ENCODE assay signal across 10 mouse cellular contexts in genomic region chr17:80887021-80887748, GRCm38 (mm10). TPM values are rescaled to one million over a fixed set of nuclear protein-coding genes. Genes with fewer than 3 reads are reported as not detected.
A peak's percentile ranks its signal among the peaks of the same experiment; 100 is the strongest.
DNase-seq lines count a peak whose midpoint lies in the region; ATAC-seq lines count a peak whose summit lies in the region.
"Had no signal": no experiment of that assay in that cellular context is flagged by ENCODE, and none has a peak within 500 bp of the region (broad histone marks: within the 10 kb centered on the region; RNA-seq: fewer than 3 reads in every experiment).

No protein-coding gene starts in this region.

- peak; percentile 29; the same call in 1 of the 2 replicates for ATAC-seq in kidney, embryonic 15.5 days (replicated peaks; ENCODE audit: low FRiP score)
- peak; percentile 62; the same call in 1 of the 2 replicates for ATAC-seq in hindbrain, embryonic 14.5 days (ENCODE audit: low FRiP score)
- ATAC-seq in neural tube, embryonic 15.5 days (ENCODE audit: low FRiP score), result peak; percentile 61
- no peak for ATAC-seq in megakaryocyte progenitor cell, adult 5-6 weeks (replicated peaks; ENCODE audit: poor library complexity)

- no peaks in the 10 kb centered on the region for H3K36me3 ChIP-seq in kidney, embryonic 15.5 days
- no peaks in the 10 kb centered on the region for H3K36me3 ChIP-seq in hindbrain, embryonic 14.5 days (replicated peaks; ENCODE audit: control insufficient read depth, insufficient read depth)
- H3K36me3 ChIP-seq in neural tube, embryonic 15.5 days, result no peaks in the 10 kb centered on the region

- no peaks in the 10 kb centered on the region for H3K27me3 ChIP-seq in kidney, embryonic 15.5 days
- no peaks in the 10 kb centered on the region for H3K27me3 ChIP-seq in hindbrain, embryonic 14.5 days (ENCODE audit: control insufficient read depth, insufficient read depth, low read length)
- no peaks in the 10 kb centered on the region for H3K27me3 ChIP-seq in neural tube, embryonic 15.5 days (replicated peaks)

- no peaks in the 10 kb centered on the region for H3K9me3 ChIP-seq in kidney, embryonic 15.5 days (replicated peaks)
- no peaks in the 10 kb centered on the region for H3K9me3 ChIP-seq in hindbrain, embryonic 14.5 days (ENCODE audit: control insufficient read depth, low read length)
- no peaks in the 10 kb centered on the region for H3K9me3 ChIP-seq in neural tube, embryonic 15.5 days (replicated peaks)

- peak overlapping the region; percentile 38 for H3K4me2 ChIP-seq in kidney, embryonic 15.5 days
- peak overlapping the region; percentile 3 for H3K4me2 ChIP-seq in hindbrain, embryonic 14.5 days (replicated peaks)
- peak overlapping the region; percentile 31 for H3K4me2 ChIP-seq in neural tube, embryonic 15.5 days
- H3K4me2 ChIP-seq: liver, embryonic 11.5 days had no signal

- 15% methylated on average over 18 of the region's 18 CpGs for WGBS in kidney, embryonic 15.5 days
- WGBS in hindbrain, embryonic 14.5 days, result 16% methylated on average over 18 of the region's 18 CpGs
- WGBS in neural tube, embryonic 15.5 days, result 7% methylated on average over 18 of the region's 18 CpGs

- H3K9ac ChIP-seq in kidney, embryonic 15.5 days, result no peak overlapping the region
- H3K9ac ChIP-seq in hindbrain, embryonic 14.5 days, result no peak overlapping the region
- no peak overlapping the region for H3K9ac ChIP-seq in neural tube, embryonic 15.5 days (replicated peaks)

- DNase-seq in kidney, postnatal 10 days, result no peak
- DNase-seq in embryo, embryonic 9.5 days (ENCODE audit: extremely low spot score), result peak; percentile 42
- peak; percentile 60 for DNase-seq in hindbrain, embryonic 14.5 days (ENCODE audit: low spot score)
- DNase-seq in T-cell, adult 2 months (ENCODE audit: low spot score), result no peak
- no peak for DNase-seq in urinary bladder, postnatal 14 days (ENCODE audit: low spot score)

- H3K4me3 ChIP-seq in kidney, embryonic 15.5 days (replicated peaks), result no peak overlapping the region; the same call in 1 of the 2 replicates
- H3K4me3 ChIP-seq in hindbrain, embryonic 14.5 days (replicated peaks; ENCODE audit: low read length), result no peak overlapping the region
- no peak overlapping the region for H3K4me3 ChIP-seq in neural tube, embryonic 15.5 days (replicated peaks)

- peaks cover 25% of the 10 kb centered on the region for H3K4me1 ChIP-seq in kidney, embryonic 15.5 days
- peaks cover 21% of the 10 kb centered on the region for H3K4me1 ChIP-seq in hindbrain, embryonic 14.5 days (replicated peaks; ENCODE audit: control insufficient read depth, insufficient read depth, low read length)
- peaks cover 23% of the 10 kb centered on the region for H3K4me1 ChIP-seq in neural tube, embryonic 15.5 days

- peak overlapping the region; percentile 49 for H3K27ac ChIP-seq in kidney, embryonic 15.5 days
- H3K27ac ChIP-seq in hindbrain, embryonic 14.5 days, result peak overlapping the region; percentile 72
- H3K27ac ChIP-seq in neural tube, embryonic 15.5 days (replicated peaks), result peak overlapping the region; percentile 71

RNA-seq across cellular contexts. Expression of gene Tmem178, which starts 57.2 kb away (rescaled TPM):
- polyA plus RNA-seq in kidney, embryonic 15.5 days (2015; fragmentation: Nextera tagmentation; extraction: Ambion mirVana), result 14.4 and 15.8 TPM in 2 replicates
- polyA plus RNA-seq in hindbrain, embryonic 14.5 days (2014; fragmentation: Nextera tagmentation; extraction: Ambion mirVana), result 33.9 and 34.2 TPM in 2 replicates
- 27.7 and 37.0 TPM in 2 replicates for polyA plus RNA-seq in neural tube, embryonic 15.5 days (2015; fragmentation: Nextera tagmentation; extraction: Ambion mirVana)
- total RNA-seq in megakaryocyte progenitor cell, adult 5-6 weeks (2015), result 2.2 and 4.8 TPM in 2 replicates
- 1.6 and 3.2 TPM in 2 replicates for total RNA-seq in megakaryocyte progenitor cell, adult 5-6 weeks (2017)
- total RNA-seq: common myeloid progenitor, adult 5-6 weeks had no signal

Comparison
In these comparisons a context has a peak if more than half of its experiments do, and no peak if none do; other contexts are left out.
1. DNase-seq: peak in embryo, embryonic 9.5 days (single experiment) and hindbrain, embryonic 14.5 days (single experiment); none in kidney, postnatal 10 days (single experiment), T-cell, adult 2 months (single experiment) and urinary bladder, postnatal 14 days (single experiment).
2. Peak in every context shown above with its lines, with median percentiles within 50 percentile points of each other: H3K27ac ChIP-seq and H3K4me2 ChIP-seq.